Mouse (Mus musculus) right cerebral cortex, postnatal 10 days (tissue): ENCODE results near the gene Neu3.
A peak's percentile ranks its signal among the peaks of the same experiment; 100 is the strongest.

Experiments used
- DNase-seq, 2 experiments: peaks; one replicate each; pipeline ENCODE4 v3.0.0; 2021; ENCODE audit warnings: low spot score in 2 of 2

Neu3 gene

GRCm38 (mm10) chr7:99795192-99795981 lies 32.8 kb downstream of the Neu3 start:
- peak; percentile 42 to 44 for DNase-seq

GRCm38 (mm10) chr7:99794096-99794495 lies 34.1 kb downstream of the Neu3 start:
- DNase-seq = no peak

GRCm38 (mm10) chr7:99790816-99791215 lies 37.4 kb downstream of the Neu3 start:
- DNase-seq = no peak

GRCm38 (mm10) chr7:99788563-99788962 lies 39.7 kb downstream of the Neu3 start:
- no peak for DNase-seq

- no peak for DNase-seq
Measured at GRCm38 (mm10) chr7:99787935-99788334, 40.3 kb downstream of the Neu3 start.

GRCm38 (mm10) chr7:99786774-99787173 lies 41.4 kb downstream of the Neu3 start:
- no peak for DNase-seq

GRCm38 (mm10) chr7:99785553-99785952 lies 42.7 kb downstream of the Neu3 start:
- no peak for DNase-seq

GRCm38 (mm10) chr7:99783421-99783820 lies 44.8 kb downstream of the Neu3 start:
- peak in 1 of 2 experiments; percentile 72 for DNase-seq

GRCm38 (mm10) chr7:99781916-99782315 lies 46.3 kb downstream of the Neu3 start:
- no peak for DNase-seq

- DNase-seq = no peak
Measured at GRCm38 (mm10) chr7:99781385-99781784, 46.8 kb downstream of the Neu3 start.

- no peak for DNase-seq
Measured at GRCm38 (mm10) chr7:99763207-99763606, 65.0 kb downstream of the Neu3 start, which contains the start of gene Olfr521. Olfr521 (plus strand) TSS chr7:99763507.
